Mouse (Mus musculus) lung, embryonic 16.5 days (tissue): ENCODE data around the gene Bco2. TPM values are rescaled to one million over a fixed set of nuclear protein-coding genes. Genes with fewer than 3 reads are reported as not detected.

Source experiments
- ATAC-seq: fragments of 200-750 bp; cut with Nextera tagmentation; 2 replicates; pipeline ENCODE4 v1.8.0; 2017; ENCODE audit warnings: low read depth, mild to moderate bottlenecking, moderate library complexity
- H3K27ac ChIP-seq: fragments of 300-500 bp; sonication (generic); 2 replicates; pipeline ENCODE4 v1.5.1; 2014; ENCODE audit warnings: mild to moderate bottlenecking, control low read depth, low read length
- H3K27me3 ChIP-seq: fragments of 300-500 bp; sonication (generic); 2 replicates; pipeline ENCODE4 v1.6.1; 2014; ENCODE audit warnings: low read depth, low read length, mixed read lengths; ENCODE audit not compliant: control insufficient read depth, insufficient read depth
- H3K36me3 ChIP-seq: fragments of 300-500 bp; sonication (generic); 2 replicates; pipeline ENCODE4 v1.6.1; 2014; ENCODE audit warnings: low read length; ENCODE audit not compliant: control insufficient read depth, insufficient read depth
- H3K4me1 ChIP-seq: fragments of 300-500 bp; sonication (generic); replicated peaks from 2 replicates; pipeline ENCODE4 v1.6.1; 2014; ENCODE audit warnings: low read length, mixed read lengths; ENCODE audit not compliant: control insufficient read depth, insufficient read depth
- H3K4me2 ChIP-seq: fragments of 300-500 bp; sonication (generic); 2 replicates; pipeline ENCODE4 v1.6.1; 2014; ENCODE audit warnings: low read depth, low read length, control low read depth
- H3K4me3 ChIP-seq: fragments of 300-500 bp; sonication (generic); 2 replicates; pipeline ENCODE4 v1.5.1; 2014; ENCODE audit warnings: mild to moderate bottlenecking, low read length, control low read depth
- H3K9ac ChIP-seq: fragments of 300-500 bp; sonication (generic); 2 replicates; pipeline ENCODE4 v1.6.1; 2014; ENCODE audit warnings: low read length, control low read depth
- H3K9me3 ChIP-seq: fragments of 300-500 bp; sonication (generic); 2 replicates; pipeline ENCODE4 v1.6.1; 2016; ENCODE audit warnings: low read length; ENCODE audit not compliant: control insufficient read depth
- WGBS: fragments of 180-500 bp; shearing (Covaris S2); extraction: QIAGEN DNeasy Blood & Tissue Kit; methylation state at CpG from one replicate; pipeline ENCODE4 v1.1.7; 2014; 5-methylcytosine and 5-hydroxymethylcytosine counted together
- polyA plus RNA-seq: library from polyadenylated mRNA; unstranded; fragments of >200 nt; fragmentation: Nextera tagmentation; extraction: Ambion mirVana; gene quantifications from 2 replicates; pipeline ENCODE4 v1.2.1, GENCODE M21; 2015

The Bco2 gene
- polyA plus RNA-seq, 1 experiment from 2014 or later, result 0.09 TPM

DNA sequence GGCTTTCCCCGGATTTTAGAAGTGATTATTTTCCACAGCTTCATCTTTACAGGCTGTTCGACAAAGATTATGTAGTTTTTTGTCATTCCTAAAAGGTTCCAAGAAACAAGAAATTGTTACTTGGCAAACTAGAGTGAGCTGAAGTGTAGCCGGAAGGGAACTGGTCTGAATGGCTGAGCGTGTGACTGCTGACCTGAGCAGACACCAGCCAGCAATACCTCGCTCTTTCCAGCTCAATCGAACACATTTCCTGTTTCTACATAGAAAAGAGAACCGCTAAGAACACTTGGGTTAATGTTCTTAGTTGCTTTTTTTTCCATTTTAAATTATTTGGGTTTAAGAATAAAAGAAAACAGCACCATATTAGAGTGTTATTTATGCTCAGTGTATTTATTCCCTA lies 14.8 kb downstream of the Bco2 start:
- WGBS, result 52% methylated on average over 7 of the region's 7 CpGs

DNA sequence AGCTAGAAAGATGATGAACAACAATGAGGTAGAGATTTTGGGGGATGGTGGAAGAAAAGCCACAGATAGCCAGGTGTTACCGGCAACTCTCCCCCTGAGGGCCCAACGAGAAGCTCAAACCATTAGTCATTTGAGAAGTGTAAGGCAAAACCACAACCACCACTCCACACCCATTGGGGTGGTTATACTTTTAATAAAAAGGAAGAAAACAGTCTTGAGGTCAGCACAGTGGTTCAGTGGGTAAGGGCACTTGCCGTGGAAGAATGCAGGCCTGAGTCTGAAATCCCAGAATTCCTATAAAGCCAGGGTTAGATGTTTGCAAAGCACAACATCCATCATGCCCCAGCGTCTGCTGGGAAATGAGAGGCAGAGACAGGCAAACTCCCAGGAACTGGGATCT lies 17.7 kb downstream of the Bco2 start:
- 49% methylated on average over 4 of the region's 4 CpGs for WGBS
- H3K9me3 ChIP-seq, result no peaks in the 10 kb centered on the region

More for the DNA sequence above, 14.8 kb downstream of the Bco2 start:
- H3K9me3 ChIP-seq, result no peaks in the 10 kb centered on the region
- H3K9ac ChIP-seq, result no peak overlapping the region
- H3K27me3 ChIP-seq, result no peaks in the 10 kb centered on the region
- H3K4me2 ChIP-seq, result no peak overlapping the region
- H3K27ac ChIP-seq, result no peak overlapping the region
- no peak for ATAC-seq
- H3K4me3 ChIP-seq, result no peak overlapping the region
- no peaks in the 10 kb centered on the region for H3K36me3 ChIP-seq
- H3K4me1 ChIP-seq, result no peaks in the 10 kb centered on the region

DNA sequence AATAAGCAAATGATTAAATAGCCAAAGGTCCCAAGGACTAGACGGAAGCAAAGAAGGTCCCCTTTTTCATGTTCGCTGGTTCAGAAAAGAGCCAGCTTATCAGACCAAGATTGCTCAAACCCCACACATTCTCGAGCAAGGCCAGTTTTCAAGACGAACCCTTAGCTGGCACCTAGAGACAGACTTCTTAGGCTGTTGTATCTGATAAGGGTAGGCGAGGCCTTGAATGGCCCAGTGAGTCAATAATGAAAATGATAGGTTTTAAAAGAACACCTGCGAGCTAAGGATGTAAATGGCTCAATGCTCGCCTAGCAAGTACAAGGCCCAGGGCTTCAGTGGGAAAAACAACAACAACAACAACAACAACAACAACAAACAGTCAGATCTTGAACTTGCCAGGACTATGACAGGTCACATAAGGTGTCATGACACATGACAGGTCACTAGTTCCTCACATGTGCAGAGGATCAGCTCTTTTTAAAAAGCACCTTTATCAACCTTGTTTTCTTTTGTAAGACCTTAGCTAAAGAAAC lies 18.3 kb downstream of the Bco2 start:
- Histone ChIP-seq H3K4me2 (no peak overlapping the region), H3K27me3 (no peaks in the 10 kb centered on the region), H3K27ac (no peak overlapping the region), H3K9ac (no peak overlapping the region), H3K4me1 (no peaks in the 10 kb centered on the region), H3K4me3 (no peak overlapping the region), H3K9me3 (no peaks in the 10 kb centered on the region), H3K36me3 (no peaks in the 10 kb centered on the region)
- no peak for ATAC-seq
- WGBS, result 48% methylated on average over 7 of the region's 7 CpGs

More for the DNA sequence above, 17.7 kb downstream of the Bco2 start:
- ATAC-seq, result no peak
- Histone ChIP-seq H3K36me3 (no peaks in the 10 kb centered on the region), H3K4me2 (no peak overlapping the region), H3K4me1 (no peaks in the 10 kb centered on the region), H3K27ac (no peak overlapping the region), H3K27me3 (no peaks in the 10 kb centered on the region), H3K4me3 (no peak overlapping the region), H3K9ac (no peak overlapping the region)

DNA sequence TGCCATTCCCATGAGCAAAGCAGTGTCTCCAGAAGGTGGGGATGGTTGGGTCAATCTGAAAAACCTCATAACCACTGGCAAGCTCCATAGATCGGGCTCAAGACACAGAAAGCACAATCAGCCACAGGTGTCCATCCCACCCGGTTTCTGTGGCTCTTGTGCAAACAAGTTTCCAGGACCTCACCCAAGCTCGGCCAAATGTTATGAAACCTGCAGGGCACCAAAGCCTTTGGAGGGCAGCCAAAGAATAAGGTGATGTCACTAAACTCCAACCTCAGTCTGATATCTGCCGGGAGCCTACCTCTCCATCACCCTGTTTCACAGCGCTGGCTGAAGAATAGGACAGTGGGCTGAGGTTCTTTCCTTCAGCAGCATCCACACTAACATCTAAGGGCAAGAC lies 19.1 kb downstream of the Bco2 start:
- no peak overlapping the region for H3K4me2 ChIP-seq
- H3K9ac ChIP-seq, result no peak overlapping the region
- no peaks in the 10 kb centered on the region for H3K36me3 ChIP-seq
- no peaks in the 10 kb centered on the region for H3K4me1 ChIP-seq
- H3K9me3 ChIP-seq, result no peaks in the 10 kb centered on the region
- no peak overlapping the region for H3K4me3 ChIP-seq
- no peak for ATAC-seq
- WGBS, result 56% methylated on average over 5 of the region's 5 CpGs
- no peaks in the 10 kb centered on the region for H3K27me3 ChIP-seq
- no peak overlapping the region for H3K27ac ChIP-seq

DNA sequence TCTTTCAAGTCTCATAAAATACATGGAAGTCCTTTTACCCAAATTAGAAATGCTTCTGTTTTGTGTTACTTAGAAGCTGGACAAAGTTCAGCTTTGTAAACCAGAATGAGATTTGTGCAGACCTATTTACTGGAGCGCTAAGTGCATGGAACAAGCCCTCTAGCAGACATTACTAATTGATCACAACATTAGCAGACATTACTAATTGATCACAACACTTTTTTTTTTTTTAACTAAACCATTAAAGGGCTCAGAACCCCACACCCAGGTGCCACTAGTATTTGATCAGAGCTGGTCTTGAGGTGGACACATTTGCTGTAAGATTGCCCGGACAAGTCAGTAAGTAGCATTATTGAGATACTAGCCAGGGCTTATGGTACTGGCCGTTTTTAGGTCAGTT lies 21.2 kb downstream of the Bco2 start:
- ATAC-seq, result no peak
- Histone ChIP-seq H3K27ac (no peak overlapping the region), H3K36me3 (no peaks in the 10 kb centered on the region), H3K9me3 (no peaks in the 10 kb centered on the region), H3K4me2 (no peak overlapping the region), H3K27me3 (no peaks in the 10 kb centered on the region), H3K9ac (no peak overlapping the region), H3K4me1 (no peaks in the 10 kb centered on the region), H3K4me3 (no peak overlapping the region)
- WGBS, result 69% methylated on average over 3 of the region's 3 CpGs

DNA sequence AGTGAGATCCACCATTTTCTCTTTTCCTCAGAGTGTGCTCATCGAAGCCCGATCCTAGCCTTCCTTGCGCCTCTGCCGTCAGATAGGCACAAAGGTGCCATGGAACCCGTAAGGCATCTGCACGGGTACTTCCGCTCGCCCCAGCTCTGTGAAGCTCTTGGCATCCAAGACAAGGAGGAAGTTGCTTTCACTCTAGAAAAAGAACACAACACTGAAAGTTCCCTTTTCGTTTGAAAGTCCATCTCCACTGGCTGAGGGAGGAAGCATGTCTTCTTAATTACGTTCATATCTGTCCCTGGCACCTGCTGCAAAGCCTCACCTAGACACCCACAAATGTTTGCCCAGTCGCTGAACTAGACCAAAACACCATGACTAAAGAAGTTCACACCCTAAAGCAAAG lies 21.7 kb downstream of the Bco2 start:
- H3K27me3 ChIP-seq, result no peaks in the 10 kb centered on the region
- no peak overlapping the region for H3K4me3 ChIP-seq
- no peak overlapping the region for H3K9ac ChIP-seq
- H3K4me2 ChIP-seq, result no peak overlapping the region
- H3K9me3 ChIP-seq, result no peaks in the 10 kb centered on the region
- no peaks in the 10 kb centered on the region for H3K4me1 ChIP-seq
- 72% methylated on average over 11 of the region's 11 CpGs for WGBS
- no peak for ATAC-seq
- H3K36me3 ChIP-seq, result no peaks in the 10 kb centered on the region
- H3K27ac ChIP-seq, result no peak overlapping the region

DNA sequence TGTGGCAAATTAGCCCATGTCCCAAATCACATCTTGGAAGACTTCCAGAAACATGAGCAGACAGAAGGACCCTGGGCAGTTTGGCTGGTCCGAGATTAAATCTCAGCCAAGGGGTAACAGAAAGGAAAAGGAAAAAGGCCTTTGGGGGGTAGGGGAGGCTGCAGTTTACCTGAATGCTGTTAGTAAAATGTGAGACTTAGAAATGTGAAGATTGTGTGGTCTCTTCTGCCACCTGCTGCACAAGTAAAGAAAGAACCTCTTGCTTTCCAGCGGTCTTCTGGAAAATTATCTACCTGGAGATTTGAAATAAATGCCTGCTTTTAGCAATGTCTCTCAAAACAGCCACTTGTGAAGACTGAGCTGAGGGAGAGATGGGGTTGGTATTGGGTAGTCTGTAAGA lies 24.1 kb downstream of the Bco2 start:
- Histone ChIP-seq H3K36me3 (no peaks in the 10 kb centered on the region), H3K9ac (no peak overlapping the region), H3K9me3 (no peaks in the 10 kb centered on the region), H3K4me2 (no peak overlapping the region), H3K4me1 (peaks cover 11% of the 10 kb centered on the region), H3K4me3 (no peak overlapping the region), H3K27me3 (no peaks in the 10 kb centered on the region), H3K27ac (no peak overlapping the region)
- WGBS, result 19% methylated on average over 2 of the region's 2 CpGs
- no peak for ATAC-seq

DNA sequence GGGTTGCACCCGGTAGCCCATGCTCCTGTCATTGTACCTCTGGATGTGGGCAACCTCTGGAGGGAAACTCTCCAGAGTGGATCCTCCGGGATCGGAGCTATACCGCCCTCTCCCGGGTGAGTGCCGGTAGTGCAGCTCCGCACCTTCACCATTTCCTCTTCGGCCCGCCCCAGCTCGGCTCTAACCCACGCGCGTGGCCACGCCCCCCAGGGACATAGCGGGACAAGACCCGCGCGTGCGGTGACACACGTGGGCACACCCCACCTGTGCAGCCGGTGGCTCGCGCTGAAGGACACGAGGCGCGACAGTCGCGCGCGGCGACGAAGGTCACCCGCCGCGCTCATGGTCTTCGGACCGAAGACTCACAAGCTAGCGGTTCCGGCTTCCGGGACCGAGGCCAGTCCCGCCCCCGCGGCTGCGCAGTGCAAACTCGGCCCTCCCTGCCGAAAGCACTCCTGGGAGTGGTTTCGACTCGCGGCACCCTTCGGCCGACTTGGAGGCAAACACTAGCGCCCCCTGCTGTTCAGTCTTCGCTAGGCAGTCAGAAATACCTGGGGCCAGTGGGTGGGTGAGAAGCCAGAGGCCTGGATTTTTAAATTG lies 26.6 kb downstream of the Bco2 start, which contains the start of gene Pts:
Pts (minus strand) TSS at position 432 of the 600 bp plus-strand sequence.
- WGBS, result under 1% methylated on average over 53 of the region's 54 CpGs
- H3K36me3 ChIP-seq, result no peaks in the 10 kb centered on the region
- H3K4me3 ChIP-seq, result peak within 1 kb of the TSS; percentile 83
- peak; percentile 99 for ATAC-seq
- peak within 1 kb of the TSS; percentile 80 for H3K4me2 ChIP-seq
- H3K9me3 ChIP-seq, result no peaks in the 10 kb centered on the region
- H3K27ac ChIP-seq, result peak within 1 kb of the TSS; percentile 62; the same call in 1 of the 2 replicates
- no peaks in the 10 kb centered on the region for H3K27me3 ChIP-seq
- peaks cover 11% of the 10 kb centered on the region for H3K4me1 ChIP-seq
- peak within 1 kb of the TSS; percentile 79 for H3K9ac ChIP-seq

DNA sequence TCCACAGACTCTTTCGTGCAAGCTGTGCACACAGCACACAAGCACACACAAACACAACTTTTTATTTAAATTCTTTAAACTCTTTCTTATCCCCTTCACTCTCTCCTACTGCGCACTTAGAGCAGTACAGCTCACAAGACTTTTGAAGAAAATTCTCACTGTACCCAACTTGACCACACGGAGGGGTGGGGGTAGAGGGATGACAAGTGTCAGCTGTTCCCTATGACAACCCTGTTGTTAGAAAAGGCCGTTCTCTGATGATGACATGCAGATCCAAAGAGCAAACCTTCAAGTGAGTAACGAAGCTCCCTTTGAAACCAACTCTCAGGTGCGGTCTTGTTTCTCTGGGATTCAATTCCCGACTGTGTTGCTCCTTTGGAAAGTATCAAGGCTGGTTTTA lies 27.1 kb downstream of the Bco2 start:
- Histone ChIP-seq H3K36me3 (no peaks in the 10 kb centered on the region), H3K4me2 (peak overlapping the region; percentile 80), H3K27ac (no peak overlapping the region), H3K4me1 (peaks cover 11% of the 10 kb centered on the region), H3K9me3 (no peaks in the 10 kb centered on the region), H3K9ac (peak overlapping the region; percentile 79), H3K27me3 (no peaks in the 10 kb centered on the region), H3K4me3 (peak overlapping the region; percentile 83)
- peak; percentile 6; the same call in 1 of the 2 replicates for ATAC-seq
- WGBS, result 34% methylated on average over 7 of the region's 7 CpGs
